Mouse (Mus musculus) kidney, adult 9 months (tissue): ENCODE measurements around the gene Kif3b.

ENCODE experiments used
- DNase-seq: peaks from one replicate; pipeline ENCODE4 v3.0.0; 2022

The Kif3b gene

GRCm38 (mm10) chr2:153346221-153347182 lies 55.3 kb downstream of the Kif3b start:
- peak; percentile 66 for DNase-seq

- DNase-seq, result peak; percentile 78
Measured at GRCm38 (mm10) chr2:153347183-153347781, 56.1 kb downstream of the Kif3b start.

- DNase-seq, result peak; percentile 13
Measured at GRCm38 (mm10) chr2:153348100-153348831, 57.1 kb downstream of the Kif3b start.

DNA sequence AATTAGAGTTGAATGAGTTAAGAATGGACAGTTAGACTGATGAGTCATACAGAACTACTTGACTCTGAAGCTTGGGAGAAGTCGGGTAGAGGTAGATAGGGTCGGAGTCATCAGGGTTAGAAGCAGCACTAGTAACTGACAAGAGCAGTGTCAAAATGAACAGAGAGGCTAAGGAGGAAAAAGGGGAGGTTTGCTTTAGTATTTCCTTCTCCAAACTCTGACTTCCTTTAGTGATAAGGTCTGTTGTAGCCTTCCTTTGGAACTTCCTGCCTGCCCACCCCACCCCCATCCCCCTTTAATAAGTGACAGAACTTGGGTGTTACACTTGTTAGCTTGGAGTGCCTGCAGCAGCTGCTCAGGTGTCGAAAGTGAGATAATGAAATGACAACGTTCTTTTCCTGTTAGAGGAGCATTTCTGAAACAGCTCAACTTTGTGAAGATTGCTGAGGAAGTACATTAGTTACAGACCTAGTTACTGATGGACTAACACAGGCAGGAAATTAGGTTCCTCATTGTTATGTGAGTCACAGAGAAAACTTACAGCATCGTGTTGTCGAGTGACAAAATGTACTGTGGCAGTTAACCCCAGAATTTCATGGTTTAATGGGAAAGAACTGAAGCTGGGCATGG lies 59.5 kb downstream of the Kif3b start:
- peak; percentile 22 for DNase-seq

GRCm38 (mm10) chr2:153354648-153355047 lies 63.4 kb downstream of the Kif3b start:
- DNase-seq, result no peak

GRCm38 (mm10) chr2:153356784-153357183 lies 65.6 kb downstream of the Kif3b start:
- DNase-seq, result no peak

GRCm38 (mm10) chr2:153361101-153361710 lies 70.0 kb downstream of the Kif3b start:
- no peak for DNase-seq

DNA sequence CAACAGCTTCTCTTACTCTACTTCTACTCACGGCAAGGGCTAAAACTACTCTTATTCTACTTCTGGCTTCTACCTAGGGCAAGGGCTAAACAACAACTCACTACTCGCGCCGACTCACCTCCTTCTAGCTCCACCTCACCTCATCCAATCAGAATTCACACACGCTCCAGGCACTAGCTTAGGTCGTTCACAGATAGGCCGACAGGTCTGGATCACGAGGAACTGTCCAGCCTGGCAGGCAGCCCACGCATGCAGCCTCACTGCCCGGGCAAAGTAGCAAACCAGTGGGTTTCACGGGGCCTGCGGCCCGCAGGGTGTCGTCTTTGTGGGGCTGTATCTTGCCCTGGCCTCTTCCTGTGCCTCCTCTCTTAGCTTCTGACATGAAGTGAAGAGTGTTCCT lies 73.3 kb downstream of the Kif3b start:
- DNase-seq, result peak; percentile 63

- no peak for DNase-seq
Measured at GRCm38 (mm10) chr2:153370871-153371270, 79.7 kb downstream of the Kif3b start.

- no peak for DNase-seq
Measured at GRCm38 (mm10) chr2:153375380-153375779, 84.2 kb downstream of the Kif3b start.

DNA sequence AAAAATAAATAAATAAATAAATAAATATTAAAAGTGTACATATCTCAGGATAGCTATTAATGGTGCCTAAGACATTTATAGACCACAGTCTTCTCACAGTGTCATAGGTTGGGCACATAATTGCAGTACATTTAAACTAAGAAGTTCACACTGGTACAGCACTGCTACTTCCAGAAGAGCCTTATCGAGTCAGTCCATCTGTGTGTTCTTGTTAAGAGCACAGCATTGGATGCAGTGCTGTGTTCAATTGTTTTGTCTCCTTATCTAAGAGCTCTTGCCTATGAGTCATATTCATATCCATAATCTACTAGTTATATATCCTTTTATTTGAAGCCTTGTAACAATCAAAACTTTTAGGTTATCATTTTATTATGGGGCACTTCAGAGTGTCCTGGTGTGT lies 89.3 kb downstream of the Kif3b start:
- DNase-seq, result no peak
